Mouse (Mus musculus) kidney, postnatal 0 days (tissue): ENCODE results near the gene Clnk. TPM values are rescaled to one million over a fixed set of nuclear protein-coding genes. Genes with fewer than 3 reads are reported as not detected.
A peak's percentile ranks its signal among the peaks of the same experiment; 100 is the strongest.

Experiments
- ATAC-seq: fragments of 200-750 bp; cut with Nextera tagmentation; replicated peaks from 2 replicates; pipeline ENCODE4 v1.8.0; 2017; ENCODE audit warnings: low read depth, moderate number of reproducible peaks, moderate TSS enrichment, moderate library complexity; ENCODE audit not compliant: low FRiP score
- DNase-seq: peaks from one replicate; pipeline ENCODE4 v3.0.0-alpha.2; 2016; ENCODE audit warnings: low spot score
- H3K27ac ChIP-seq: fragments of 300-500 bp; sonication (generic); 2 replicates; pipeline ENCODE4 v1.5.1; 2014; ENCODE audit warnings: mild to moderate bottlenecking
- H3K27me3 ChIP-seq: fragments of 300-500 bp; sonication (generic); 2 replicates; pipeline ENCODE4 v1.6.1; 2014; ENCODE audit warnings: low read length, mixed read lengths; ENCODE audit not compliant: insufficient read depth
- H3K36me3 ChIP-seq: fragments of 300-500 bp; sonication (generic); 2 replicates; pipeline ENCODE4 v1.6.1; 2014; ENCODE audit warnings: low read length, mixed read lengths; ENCODE audit not compliant: insufficient read depth
- H3K4me1 ChIP-seq: fragments of 300-500 bp; sonication (generic); replicated peaks from 2 replicates; pipeline ENCODE4 v1.6.1; 2014; ENCODE audit warnings: antibody characterized with exemption, low read length, mixed read lengths; ENCODE audit not compliant: insufficient read depth
- H3K4me2 ChIP-seq: fragments of 300-500 bp; sonication (generic); 2 replicates; pipeline ENCODE4 v1.6.1; 2014; ENCODE audit warnings: mild to moderate bottlenecking, low read length, moderate library complexity, mixed read lengths
- H3K4me3 ChIP-seq: fragments of 300-500 bp; sonication (generic); replicated peaks from 2 replicates; pipeline ENCODE4 v1.5.1; 2014; ENCODE audit warnings: low read depth, low read length
- H3K9ac ChIP-seq: fragments of 300-500 bp; sonication (generic); 2 replicates; pipeline ENCODE4 v1.6.1; 2014; ENCODE audit warnings: low read depth, low read length
- H3K9me3 ChIP-seq: fragments of 300-500 bp; sonication (generic); replicated peaks from 2 replicates; pipeline ENCODE4 v1.6.1; 2016; ENCODE audit warnings: low read length, inconsistent platforms, mixed read lengths
- CTCF ChIP-seq: IDR thresholded peaks from 2 replicates; pipeline ENCODE4 v1.5.1; 2016; ENCODE audit warnings: antibody characterized with exemption, low read depth, mild to moderate bottlenecking, moderate library complexity
- WGBS: fragments of 180-500 bp; shearing (Covaris S2); extraction: QIAGEN DNeasy Blood & Tissue Kit; methylation state at CpG from one replicate; pipeline ENCODE4 v1.1.7; 2014; 5-methylcytosine and 5-hydroxymethylcytosine counted together
- polyA plus RNA-seq: library from polyadenylated mRNA; unstranded; fragments of >200 nt; fragmentation: Nextera tagmentation; extraction: Ambion mirVana; gene quantifications from 2 replicates; pipeline ENCODE4 v1.2.1, GENCODE M21; 2015

Clnk gene
- polyA plus RNA-seq, 1 experiment from 2014 or later = not detected

GRCm38 (mm10) chr5:38858015-38858721 lies 18.4 kb downstream of the Clnk start:
- 0 out of 2 replicates have a peak, but pooled peaks have one; percentile 26 for TF ChIP-seq CTCF
- DNase-seq = no peak

DNA sequence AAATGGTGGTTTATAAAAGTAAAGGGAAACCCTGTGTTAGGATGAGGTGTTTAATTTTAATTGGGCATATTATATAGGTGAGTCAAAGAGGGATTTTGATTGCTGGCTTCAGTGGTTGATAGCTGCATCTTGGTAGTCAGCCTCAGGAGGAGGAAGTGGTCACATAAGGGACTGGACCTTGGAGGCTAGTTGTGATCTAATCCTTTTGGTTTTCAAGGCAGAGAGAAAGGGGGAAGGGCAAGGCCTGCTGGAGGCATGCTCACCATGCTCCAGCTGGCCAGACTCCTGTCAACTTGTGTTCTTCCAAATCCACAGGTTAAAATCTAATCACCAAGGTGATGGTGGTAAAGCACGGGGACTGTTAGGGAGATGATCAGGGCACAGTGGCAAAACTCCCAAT lies 19.0 kb downstream of the Clnk start:
- Histone ChIP-seq H3K9ac (no peak overlapping the region), H3K9me3 (no peaks in the 10 kb centered on the region), H3K4me1 (no peaks in the 10 kb centered on the region), H3K27ac (no peak overlapping the region), H3K27me3 (no peaks in the 10 kb centered on the region), H3K36me3 (no peaks in the 10 kb centered on the region), H3K4me3 (no peak overlapping the region), H3K4me2 (no peak overlapping the region)
- no peak for ATAC-seq
- WGBS = 78% methylated on average over 1 of the region's 1 CpGs
- TF ChIP-seq CTCF = no peak
- no peak for DNase-seq

More at GRCm38 (mm10) chr5:38858015-38858721, 18.4 kb downstream of the Clnk start:
- Histone ChIP-seq H3K4me3 (no peak overlapping the region), H3K9me3 (no peaks in the 10 kb centered on the region), H3K4me2 (no peak overlapping the region), H3K27ac (no peak overlapping the region), H3K27me3 (no peaks in the 10 kb centered on the region), H3K36me3 (no peaks in the 10 kb centered on the region), H3K4me1 (no peaks in the 10 kb centered on the region), H3K9ac (no peak overlapping the region)
- ATAC-seq = no peak
- 52% methylated on average over 4 of the region's 4 CpGs for WGBS

DNA sequence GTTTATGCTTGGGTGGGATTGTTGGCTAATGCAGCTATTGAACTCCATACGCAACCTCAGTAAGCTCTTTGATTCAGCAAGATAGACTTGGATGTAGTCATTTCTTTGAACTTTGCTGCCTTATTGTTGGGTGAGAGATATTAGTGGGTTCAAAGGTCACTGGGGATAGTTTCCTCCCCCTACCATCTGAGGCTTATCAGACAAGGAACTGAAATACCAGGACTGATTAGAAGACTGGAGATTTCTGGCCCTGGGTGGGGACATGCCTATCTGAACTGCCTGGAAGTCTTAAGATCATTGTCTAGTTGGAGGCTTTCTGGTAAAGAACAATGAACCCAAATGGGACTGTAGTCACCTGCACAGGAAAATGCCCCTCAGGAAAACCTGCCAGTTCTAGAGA lies 26.4 kb downstream of the Clnk start:
- no peak for TF ChIP-seq CTCF
- no peaks in the 10 kb centered on the region for H3K36me3 ChIP-seq
- H3K4me1 ChIP-seq = no peaks in the 10 kb centered on the region
- H3K9me3 ChIP-seq = no peaks in the 10 kb centered on the region
- H3K9ac ChIP-seq = no peak overlapping the region
- ATAC-seq (no peak), DNase-seq (no peak)
- H3K27me3 ChIP-seq = no peaks in the 10 kb centered on the region
- WGBS = 100% methylated on average over 1 of the region's 1 CpGs
- no peak overlapping the region for H3K27ac ChIP-seq
- H3K4me3 ChIP-seq = no peak overlapping the region
- no peak overlapping the region for H3K4me2 ChIP-seq

- Histone ChIP-seq H3K9me3 (no peaks in the 10 kb centered on the region), H3K27ac (no peak overlapping the region), H3K27me3 (no peaks in the 10 kb centered on the region), H3K9ac (no peak overlapping the region), H3K4me2 (no peak overlapping the region), H3K4me3 (no peak overlapping the region), H3K36me3 (no peaks in the 10 kb centered on the region), H3K4me1 (no peaks in the 10 kb centered on the region)
- ATAC-seq (no peak), DNase-seq (no peak)
- 51% methylated on average over 3 of the region's 3 CpGs for whole genome bisulfite sequencing
- TF ChIP-seq CTCF = no peak
Observed at GRCm38 (mm10) chr5:38845529-38845928, 31.1 kb downstream of the Clnk start.

DNA sequence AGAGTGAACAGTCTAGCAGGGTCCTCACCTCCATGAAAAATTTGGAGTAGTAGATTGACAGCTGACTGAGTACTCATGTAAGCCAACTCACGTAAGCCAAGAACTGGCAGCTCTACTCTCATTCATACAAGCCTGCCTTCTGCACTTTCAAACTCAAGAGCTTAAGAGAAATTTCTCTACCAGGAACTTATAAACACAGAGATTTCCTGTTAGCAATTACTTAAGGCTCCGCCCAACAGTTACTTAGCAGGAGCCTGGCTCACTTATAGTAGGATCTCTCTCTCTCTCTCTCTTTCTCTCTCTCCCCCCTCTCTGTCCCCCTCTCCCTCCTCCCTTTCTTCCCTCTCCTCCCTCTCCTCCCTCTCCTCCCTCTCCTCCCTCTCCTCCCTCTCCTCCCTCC lies 32.3 kb downstream of the Clnk start:
- H3K9me3 ChIP-seq = no peaks in the 10 kb centered on the region
- TF ChIP-seq CTCF = no peak
- no peak overlapping the region for H3K4me2 ChIP-seq
- DNase-seq = no peak
- no peaks in the 10 kb centered on the region for H3K4me1 ChIP-seq
- no peaks in the 10 kb centered on the region for H3K27me3 ChIP-seq
- ATAC-seq = no peak
- 80% methylated on average over 2 of the region's 2 CpGs for WGBS
- H3K4me3 ChIP-seq = no peak overlapping the region
- H3K36me3 ChIP-seq = no peaks in the 10 kb centered on the region
- no peak overlapping the region for H3K9ac ChIP-seq
- no peak overlapping the region for H3K27ac ChIP-seq

DNA sequence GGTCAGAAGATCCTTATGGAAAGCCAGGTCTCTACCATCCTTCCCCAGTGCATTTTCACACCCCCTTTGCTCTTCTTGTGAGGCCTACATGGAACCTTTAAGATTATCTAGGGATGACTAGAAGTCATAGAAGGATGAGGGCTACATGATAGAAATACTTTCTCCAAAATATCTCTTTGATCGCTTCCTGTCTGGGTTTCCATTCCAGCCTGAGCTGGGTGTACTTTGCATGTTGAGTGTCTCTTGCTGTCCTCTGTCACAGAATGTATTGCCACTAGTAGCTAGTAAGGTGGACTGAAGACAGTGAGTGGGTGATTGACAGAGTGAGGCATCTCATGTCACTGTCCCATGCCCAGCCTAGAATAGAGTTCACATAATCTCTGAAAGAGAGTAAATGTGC lies 36.6 kb downstream of the Clnk start:
- Histone ChIP-seq H3K27me3 (no peaks in the 10 kb centered on the region), H3K27ac (no peak overlapping the region), H3K9me3 (no peaks in the 10 kb centered on the region), H3K4me3 (no peak overlapping the region), H3K4me1 (no peaks in the 10 kb centered on the region), H3K9ac (no peak overlapping the region), H3K4me2 (no peak overlapping the region), H3K36me3 (no peaks in the 10 kb centered on the region)
- no peak for TF ChIP-seq CTCF
- 97% methylated on average over 1 of the region's 1 CpGs for WGBS
- ATAC-seq (no peak), DNase-seq (no peak)

GRCm38 (mm10) chr5:38827310-38827709 lies 49.3 kb downstream of the Clnk start:
- WGBS = 53% methylated on average over 6 of the region's 6 CpGs
- TF ChIP-seq CTCF = no peak
- no peak overlapping the region for H3K4me2 ChIP-seq
- DNase-seq = no peak
- H3K4me3 ChIP-seq = no peak overlapping the region
- no peaks in the 10 kb centered on the region for H3K36me3 ChIP-seq
- no peaks in the 10 kb centered on the region for H3K9me3 ChIP-seq
- H3K4me1 ChIP-seq = no peaks in the 10 kb centered on the region
- no peaks in the 10 kb centered on the region for H3K27me3 ChIP-seq
- ATAC-seq = no peak
- H3K27ac ChIP-seq = no peak overlapping the region
- no peak overlapping the region for H3K9ac ChIP-seq
